Mouse (Mus musculus) liver, adult 2 months (tissue): ENCODE measurements at regions not wholly inside any gene's neighbourhood (a gene's known extent, or its start where the extent isn't known, plus 50 kb on each side); places are given as distances from the start of the nearest gene placed in this dataset.

Experiments
- CTCF ChIP-seq: fragments of 200-500 bp; IDR thresholded peaks from 2 replicates; pipeline ENCODE4 v1.5.1; 2011; ENCODE audit warnings: low read depth, low read length, control low read depth
- POLR2A ChIP-seq: fragments of 200-500 bp; IDR thresholded peaks from 2 replicates; pipeline ENCODE4 v1.6.1; 2011; ENCODE audit warnings: low read length, control low read depth; ENCODE audit not compliant: insufficient read depth; ENCODE audit errors: extremely low read depth

GRCm38 (mm10) chr8:116832181-116832580, 89.1 kb downstream of the Cmc2 start:
- TF ChIP-seq CTCF (no peak), POLR2A (no peak)
